Mouse (Mus musculus) erythroid progenitor cell, adult 5-6 weeks (primary cell): ENCODE data around the gene Ccdc171. TPM values are rescaled to one million over a fixed set of nuclear protein-coding genes. Genes with fewer than 3 reads are reported as not detected.
"Not testable (repeated sequence)": the region's sequence is repeated elsewhere in the genome, so short reads cannot be mapped to it uniquely, and the experiment has no call there.

Experiments used
- ATAC-seq: replicated peaks from 2 replicates; pipeline ENCODE4 v1.8.0; 2016; ENCODE audit warnings: moderate number of reproducible peaks, mild to moderate bottlenecking, moderate TSS enrichment, inconsistent platforms; ENCODE audit not compliant: poor library complexity, low FRiP score, severe bottlenecking
- total RNA-seq, 2 experiments: library from RNA; stranded (forward) in 1 of 2; stranded (reverse) in 1 of 2; fragments of 150-400 nt in 1 of 2; fragments of 186-747, 209-891 nt in 1 of 2; gene quantifications; 2 replicates each; pipeline versions ENCODE4 v1.2.3 to v1.2.4; 2015 to 2017; ENCODE audit warnings: low replicate concordance in 2 of 2

Gene Ccdc171
- total RNA-seq, 2 experiments from 2014 or later = 8.0 to 12.6 TPM

- no peak for ATAC-seq
These were observed 3.3 kb upstream of the Ccdc171 start for GRCm38 (mm10) chr4:83522066-83522465.

GRCm38 (mm10) chr4:83524456-83524842 is 896 bp upstream of the Ccdc171 start:
- ATAC-seq = no peak

GRCm38 (mm10) chr4:83525690-83526055 is 328 bp downstream of the Ccdc171 start:
- ATAC-seq = peak; percentile 73

GRCm38 (mm10) chr4:83526270-83526987 is 1.1 kb downstream of the Ccdc171 start:
- ATAC-seq = no peak

- ATAC-seq = no peak
These were observed 1.6 kb downstream of the Ccdc171 start for GRCm38 (mm10) chr4:83526988-83527334.

- no peak for ATAC-seq
These were observed 2.6 kb downstream of the Ccdc171 start for GRCm38 (mm10) chr4:83527921-83528320.

GRCm38 (mm10) chr4:83530060-83530459 is 4.7 kb downstream of the Ccdc171 start:
- not testable (repeated sequence) for ATAC-seq

GRCm38 (mm10) chr4:83533168-83533911 is 8.0 kb downstream of the Ccdc171 start:
- ATAC-seq = no peak

GRCm38 (mm10) chr4:83534024-83534423 is 8.7 kb downstream of the Ccdc171 start:
- no peak for ATAC-seq

- ATAC-seq = no peak
These were observed 24.2 kb downstream of the Ccdc171 start for GRCm38 (mm10) chr4:83549501-83549900.

GRCm38 (mm10) chr4:83567190-83568113 is 42.1 kb downstream of the Ccdc171 start:
- ATAC-seq = no peak

GRCm38 (mm10) chr4:83568145-83568544 is 42.8 kb downstream of the Ccdc171 start:
- ATAC-seq = peak; percentile 62; the same call in 1 of the 2 replicates

- ATAC-seq = peak; percentile 48
These were observed 45.2 kb downstream of the Ccdc171 start for GRCm38 (mm10) chr4:83570569-83570968.

- no peak for ATAC-seq
These were observed 45.7 kb downstream of the Ccdc171 start for GRCm38 (mm10) chr4:83571033-83571432.

- ATAC-seq = no peak
These were observed 47.2 kb downstream of the Ccdc171 start for GRCm38 (mm10) chr4:83572521-83572920.

- ATAC-seq = peak; percentile 85
These were observed 51.0 kb downstream of the Ccdc171 start for GRCm38 (mm10) chr4:83576315-83576714.

- no peak for ATAC-seq
These were observed 54.8 kb downstream of the Ccdc171 start for GRCm38 (mm10) chr4:83580157-83580556.

GRCm38 (mm10) chr4:83587563-83587962 is 62.2 kb downstream of the Ccdc171 start:
- no peak for ATAC-seq

GRCm38 (mm10) chr4:83596486-83596885 is 71.1 kb downstream of the Ccdc171 start:
- no peak for ATAC-seq

- ATAC-seq = no peak
These were observed 85.8 kb downstream of the Ccdc171 start for GRCm38 (mm10) chr4:83611111-83611510.
